Mouse (Mus musculus) monocyte, adult 2 months (primary cell): ENCODE data around the gene Ada.
"Not testable (repeated sequence)": the region's sequence is repeated elsewhere in the genome, so short reads cannot be mapped to it uniquely, and the experiment has no call there.

Source experiments
- DNase-seq, 2 experiments: peaks; one replicate each; pipeline ENCODE4 v3.0.0; 2022; ENCODE audit warnings: low spot score in 2 of 2, low read depth in 1 of 2

Gene Ada

DNA sequence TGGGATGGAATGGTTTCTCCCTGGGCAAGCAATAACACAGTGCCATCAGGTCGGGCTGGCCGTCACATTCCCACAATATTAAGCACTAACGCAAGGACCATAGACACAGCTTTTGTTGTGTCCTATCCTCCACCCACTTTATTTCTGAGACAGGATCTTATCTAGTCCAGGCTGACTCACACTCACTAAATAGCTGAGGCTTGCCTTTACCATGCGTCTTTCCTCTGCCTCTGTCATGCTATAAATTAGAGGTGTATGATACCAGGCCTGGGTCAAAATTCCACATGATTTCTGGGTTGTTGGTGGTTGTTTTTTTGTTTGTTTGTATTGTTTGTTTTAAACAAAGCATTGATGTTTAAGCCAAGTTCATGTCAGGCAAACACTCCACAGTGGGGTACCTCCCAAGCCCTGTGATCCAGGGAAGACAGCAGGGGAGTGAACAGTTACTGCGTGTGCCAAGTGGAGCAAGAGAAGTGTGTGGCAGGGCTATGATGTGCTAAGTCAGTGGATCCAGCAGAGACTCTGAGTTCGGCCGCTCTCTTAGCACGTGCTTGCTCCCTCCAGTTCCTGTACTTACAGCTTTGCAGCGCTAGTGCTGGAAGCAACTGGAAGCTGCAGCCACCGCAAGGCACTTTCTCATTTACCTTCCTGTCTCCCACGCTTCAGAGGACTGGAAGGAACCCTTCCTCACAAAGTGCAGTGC, 50.8 kb downstream of the Ada start:
- DNase-seq: no peak

DNA sequence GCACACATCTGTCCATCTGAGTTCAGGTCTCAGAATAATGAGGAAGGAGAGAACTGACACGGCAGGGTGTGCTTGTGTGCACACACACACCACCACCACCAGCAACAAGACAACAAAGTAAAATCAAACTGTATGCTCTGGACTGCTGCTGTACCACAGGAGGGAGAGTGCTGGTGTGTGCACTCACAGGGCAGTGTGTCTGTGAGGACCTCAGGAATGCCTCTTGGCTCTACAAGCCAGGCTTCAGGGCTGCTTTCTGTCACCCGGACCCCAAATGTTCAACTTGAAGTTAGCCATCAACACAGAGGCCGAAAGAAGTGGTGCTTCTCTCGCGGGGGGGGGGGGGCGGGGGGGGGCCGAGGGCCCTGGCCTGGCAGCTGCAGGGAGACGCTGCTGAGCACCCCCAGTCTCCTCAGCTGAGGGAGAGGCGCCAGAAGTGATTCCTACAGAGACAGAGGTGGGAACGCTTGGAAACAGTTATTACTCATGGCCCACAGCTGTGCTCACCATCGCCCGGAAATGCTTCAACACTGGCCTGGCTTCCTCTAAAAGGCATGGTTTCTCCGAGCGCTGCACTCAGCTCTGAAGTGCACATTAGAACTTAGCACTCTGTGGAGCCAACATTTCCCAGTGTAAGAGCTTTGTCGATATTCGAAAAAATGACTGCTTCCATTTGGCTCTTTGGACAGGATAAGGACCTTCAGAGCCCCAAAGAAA, 52.1 kb downstream of the Ada start:
- DNase-seq: no peak

DNA sequence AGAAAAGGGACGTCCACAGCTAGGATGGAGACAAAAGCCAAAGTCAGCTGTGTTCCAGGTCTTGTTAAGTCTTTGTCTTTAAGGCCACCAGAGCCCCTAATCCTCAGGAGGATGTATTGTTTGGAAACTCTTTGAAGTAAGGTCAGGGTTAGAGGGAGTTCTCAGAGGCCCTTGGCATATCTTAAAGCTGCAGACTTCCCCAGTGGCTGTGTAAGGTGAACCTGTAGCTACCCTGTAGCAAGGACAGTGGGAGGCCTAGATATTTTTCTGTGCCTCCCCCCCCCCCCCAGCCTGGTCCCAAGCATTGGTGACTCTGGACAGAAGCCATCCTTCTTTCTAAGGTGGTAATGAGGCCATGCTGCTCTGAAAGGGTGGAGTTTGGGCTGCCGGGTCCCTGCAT, 53.3 kb downstream of the Ada start:
- no peak for DNase-seq

DNA sequence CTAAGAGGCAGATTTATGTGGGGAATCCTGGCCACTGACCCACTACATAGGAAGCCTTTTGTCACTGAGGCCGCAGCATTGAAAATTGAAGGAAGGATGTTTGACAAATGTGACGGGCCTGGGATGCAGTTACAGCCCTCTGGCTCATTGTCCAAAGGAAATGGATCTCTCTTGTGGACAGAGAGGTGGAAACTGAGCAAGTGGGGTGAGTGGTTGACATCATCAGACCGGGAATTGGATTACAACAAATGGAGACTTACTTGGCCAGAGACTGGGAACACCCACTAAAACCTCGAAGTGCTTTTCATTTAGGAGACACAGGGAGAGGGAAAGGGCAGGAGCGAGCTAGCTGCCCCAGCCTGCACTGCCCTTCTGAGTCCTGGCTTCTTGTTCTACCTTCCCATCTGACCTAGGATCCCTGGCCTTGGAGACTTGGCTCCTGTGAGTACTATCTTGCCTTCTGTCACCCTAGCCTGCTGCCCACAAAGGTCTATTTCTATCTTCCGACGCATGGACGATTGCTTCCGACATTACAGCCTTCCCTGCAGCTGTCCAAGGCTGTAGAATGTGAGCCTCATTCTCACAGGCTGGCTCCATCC, 56.2 kb downstream of the Ada start:
- DNase-seq: no peak

DNA sequence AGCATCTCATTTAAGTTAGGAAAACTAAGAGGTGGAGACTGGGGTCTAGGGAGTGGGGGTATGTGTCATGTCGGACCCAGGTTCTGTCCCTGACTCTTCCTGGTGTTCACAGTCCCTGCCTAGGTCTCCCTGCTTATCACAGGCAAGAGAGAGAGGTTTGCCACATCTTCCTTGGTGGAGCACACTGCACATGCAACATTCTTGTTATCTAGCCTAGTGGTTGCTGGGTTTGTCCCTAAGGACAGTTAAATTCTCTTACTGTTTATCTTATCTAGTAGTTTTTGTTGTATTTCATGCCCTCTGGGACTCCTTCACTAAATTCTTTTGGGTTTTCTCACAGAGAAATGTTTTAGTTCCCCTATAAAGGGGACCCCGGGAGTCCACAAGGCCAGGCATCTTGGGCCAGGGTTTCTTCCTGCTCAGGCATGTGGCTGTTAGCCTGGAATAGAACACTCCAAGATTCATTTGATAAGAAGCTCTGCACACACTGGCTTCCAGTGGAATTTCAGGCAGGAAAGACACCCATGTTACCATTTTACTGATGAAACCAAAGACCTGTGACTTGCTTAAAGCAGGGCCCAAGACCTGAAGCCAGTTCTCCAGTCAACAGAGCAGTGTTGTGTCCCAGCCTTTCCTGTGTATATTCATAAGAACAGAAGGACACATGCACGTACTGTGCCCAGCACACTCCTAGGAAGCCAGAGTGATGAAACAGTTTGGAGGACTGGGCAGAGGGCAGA, 57.0 kb downstream of the Ada start:
- no peak for DNase-seq

DNA sequence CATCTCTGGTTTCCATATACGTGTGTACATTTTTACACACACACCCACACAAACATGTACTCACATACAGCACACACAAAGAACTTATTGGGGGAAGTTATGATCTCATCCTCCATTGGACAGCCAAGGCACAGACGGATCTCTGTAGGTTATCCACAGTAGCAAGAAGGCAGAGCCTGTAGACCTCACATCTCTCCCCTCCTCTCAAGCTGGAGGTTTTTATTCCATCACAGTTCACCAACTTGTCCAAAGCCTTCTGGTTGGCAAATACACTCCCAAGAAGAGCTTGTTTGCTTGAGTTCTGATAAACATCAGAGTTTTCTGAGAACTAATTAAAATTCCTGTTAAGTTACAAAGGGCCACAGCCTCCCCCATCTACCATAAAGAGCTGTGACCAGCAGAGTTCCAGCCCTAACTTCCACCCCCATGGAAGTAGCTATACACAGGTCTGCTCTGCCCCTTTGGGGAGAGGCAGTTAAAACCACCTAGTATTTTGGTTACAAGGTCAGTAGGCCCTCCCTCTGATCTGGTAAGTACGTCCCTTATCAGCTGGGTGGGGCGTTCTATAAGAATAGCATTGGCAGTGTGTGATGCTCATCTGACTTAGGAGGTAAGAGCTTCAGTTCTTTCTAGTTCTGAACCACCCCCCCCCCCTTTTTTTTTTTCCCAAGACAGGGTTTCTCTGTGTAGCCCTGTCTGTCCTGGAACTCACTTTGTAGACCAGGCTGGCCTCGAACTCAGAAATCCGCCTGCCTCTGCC, 58.0 kb downstream of the Ada start:
- DNase-seq: no peak

DNA sequence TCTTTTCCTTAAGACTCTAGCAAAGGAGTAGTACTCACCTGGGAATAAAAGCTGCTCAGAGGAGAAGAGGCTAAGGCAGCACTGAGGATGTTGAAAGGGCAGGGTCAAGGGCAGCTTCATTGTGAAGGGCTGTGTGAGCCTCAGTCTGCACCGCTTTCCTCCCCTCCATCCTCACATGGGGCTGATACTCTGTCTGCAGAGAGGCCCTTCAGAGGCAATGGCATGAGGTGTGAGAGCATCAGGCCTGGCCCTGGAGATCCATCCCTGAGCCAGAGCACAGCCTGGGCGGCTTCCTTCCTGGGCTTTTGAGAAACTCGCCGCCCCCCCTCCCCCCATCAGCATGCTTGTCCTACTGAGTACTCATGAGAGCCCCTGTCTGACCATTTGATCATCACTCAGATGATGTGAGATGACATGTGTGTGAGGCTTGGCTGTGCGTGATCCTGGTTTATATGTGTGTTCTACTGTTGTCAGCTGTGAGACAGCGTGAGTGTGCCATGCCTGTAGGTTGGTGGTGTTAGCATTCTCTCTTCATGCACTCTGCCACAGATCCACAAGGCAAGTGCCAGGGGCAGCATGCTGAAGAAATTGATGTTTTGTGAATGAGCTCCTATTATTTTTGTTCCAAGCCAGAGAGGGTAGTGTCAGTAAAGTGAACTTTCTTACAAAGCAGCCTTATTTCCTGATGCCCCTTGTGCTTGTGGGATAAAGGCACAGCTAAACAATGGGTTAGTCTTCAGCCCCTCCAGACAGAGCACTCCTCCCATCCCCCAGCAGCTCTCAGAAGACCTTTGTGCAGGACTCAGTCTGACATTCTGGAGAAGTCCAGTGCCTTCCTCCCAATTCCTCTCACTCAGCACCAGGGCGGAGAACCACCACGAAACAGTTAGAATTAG, 59.4 kb downstream of the Ada start:
- no peak for DNase-seq

DNA sequence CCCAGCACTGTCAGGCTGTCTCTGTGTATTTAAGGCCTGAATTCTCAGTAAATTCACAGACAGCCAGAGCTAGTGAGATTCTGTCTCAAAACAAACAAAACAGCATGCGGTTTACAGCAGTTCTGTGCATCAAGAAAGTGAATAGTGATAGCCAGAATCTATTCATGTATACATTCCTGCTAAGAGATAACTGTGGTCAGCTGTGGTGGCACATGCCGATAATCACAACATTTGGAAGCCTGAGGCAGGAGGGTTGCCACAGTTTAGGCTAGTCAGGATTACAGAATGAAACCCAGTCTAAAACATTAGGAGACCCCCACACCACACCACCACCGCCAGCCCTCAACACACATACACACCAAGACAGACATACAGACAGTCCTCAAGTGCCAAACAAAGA, 60.3 kb downstream of the Ada start:
- no peak for DNase-seq

DNA sequence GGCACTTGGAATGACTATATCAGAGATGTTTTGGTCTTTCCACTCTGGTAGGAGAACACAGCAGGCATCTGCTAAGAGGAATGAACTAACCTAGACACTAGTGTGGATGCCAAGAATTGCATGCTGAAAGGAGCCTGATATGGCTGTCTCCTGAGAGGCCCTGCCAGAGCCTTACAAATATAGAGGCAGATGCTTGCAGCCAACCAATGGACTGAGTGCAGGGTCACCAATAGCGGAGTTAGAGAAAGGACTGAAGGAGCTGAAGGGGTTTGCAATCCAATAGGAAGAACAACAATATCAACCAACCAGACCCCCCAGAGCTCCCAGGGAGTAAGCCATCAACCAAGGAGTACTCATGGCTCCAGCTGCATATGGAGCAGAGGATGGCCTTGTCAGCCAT, 61.7 kb downstream of the Ada start:
- DNase-seq: not testable (repeated sequence)

DNA sequence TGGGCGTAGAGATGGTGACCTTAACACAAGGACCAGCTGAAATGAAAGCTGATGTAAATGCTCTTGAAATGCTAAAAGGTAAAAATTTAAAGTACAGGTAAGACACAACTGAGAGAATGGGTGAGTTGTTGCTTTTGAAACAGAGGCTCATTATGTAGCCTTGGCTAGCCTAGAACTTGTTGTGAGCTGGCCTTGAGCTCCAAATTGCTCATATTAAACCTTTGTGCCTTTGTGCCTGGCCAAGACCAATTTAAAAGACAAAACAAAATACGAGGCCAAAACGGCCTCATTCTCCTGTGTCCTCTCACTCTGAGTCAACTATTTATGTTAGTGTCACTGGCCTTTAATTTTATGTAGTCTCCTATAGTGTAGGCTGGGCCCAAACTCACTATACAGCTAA, 63.2 kb downstream of the Ada start:
- DNase-seq: no peak

DNA sequence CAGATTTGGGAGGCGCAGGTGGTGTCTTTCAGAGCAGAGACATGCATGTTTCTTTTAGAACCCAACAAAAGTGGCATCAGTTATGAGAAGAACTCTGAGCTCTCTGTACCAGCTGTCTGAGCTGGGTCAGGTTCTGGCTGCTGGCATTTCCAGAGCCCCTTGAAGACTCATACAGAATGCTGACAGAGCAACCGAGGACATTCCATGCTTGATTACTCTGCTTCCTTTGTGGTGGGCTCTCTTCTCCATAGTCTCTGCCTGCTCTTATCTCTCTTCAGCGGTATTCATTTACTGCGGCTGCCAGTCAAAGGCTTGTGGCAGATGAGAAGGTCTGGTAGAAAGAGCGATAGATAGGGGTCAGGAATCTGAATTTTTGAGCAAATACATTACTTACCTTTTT, 63.8 kb downstream of the Ada start:
- DNase-seq: no peak

DNA sequence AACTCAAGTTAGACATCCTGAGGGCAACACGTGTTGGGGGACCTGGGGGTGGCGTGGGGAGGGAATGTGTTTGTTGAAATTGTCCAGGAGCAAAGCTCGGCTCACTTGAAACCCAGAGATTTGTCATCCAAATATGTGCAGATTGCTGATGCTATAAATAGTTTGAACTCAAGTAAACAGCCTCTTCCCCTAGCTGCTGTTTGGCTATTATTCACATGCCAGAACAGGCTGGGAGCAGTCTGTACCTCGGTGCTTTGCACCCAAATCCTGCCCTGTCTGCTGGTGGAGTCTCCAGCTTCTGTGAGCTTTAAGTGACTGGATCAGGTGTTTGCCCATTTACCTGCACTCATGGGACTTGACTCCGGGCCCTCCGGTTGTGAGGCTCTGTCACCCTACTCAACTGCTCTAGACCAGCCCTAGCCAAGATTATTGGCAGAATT, 64.3 kb downstream of the Ada start:
- no peak for DNase-seq

DNA sequence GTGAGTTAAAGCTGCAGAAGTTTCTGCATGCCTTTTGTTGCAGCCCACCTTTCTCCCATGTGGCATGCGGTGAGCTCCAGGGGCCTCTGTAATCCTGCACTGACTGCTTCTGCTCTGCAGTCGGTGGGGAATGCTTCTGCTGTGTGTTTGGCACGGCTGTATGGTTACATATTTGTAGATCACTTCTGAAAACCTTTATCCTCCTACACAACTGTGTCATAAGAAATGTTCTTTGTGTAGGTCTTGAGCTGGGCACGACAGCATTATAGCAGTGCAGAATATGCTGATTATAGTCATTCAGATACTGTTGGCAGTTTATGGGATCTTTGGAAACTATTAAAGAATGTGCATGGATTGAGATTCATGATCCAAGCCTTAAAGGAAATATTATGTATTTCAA, 64.8 kb downstream of the Ada start:
- no peak for DNase-seq

DNA sequence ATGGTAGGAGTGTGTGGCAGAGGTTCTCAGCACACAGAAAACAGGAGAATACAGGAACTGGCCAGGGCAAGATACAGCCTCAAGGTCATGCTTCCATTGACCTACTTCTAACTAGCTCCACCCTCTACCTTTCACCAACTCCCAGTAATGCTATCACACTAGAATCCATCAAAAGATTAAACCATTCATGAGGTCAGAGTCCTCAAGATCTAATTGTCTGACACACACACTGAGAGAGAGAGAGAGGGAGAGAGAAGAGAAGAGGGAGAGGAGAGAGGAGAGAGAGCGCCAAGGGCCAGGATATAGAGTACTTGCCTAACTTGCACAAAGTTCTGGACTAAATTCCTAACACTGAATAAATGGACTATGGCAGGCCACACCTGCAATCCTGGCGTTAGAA, 67.7 kb downstream of the Ada start:
- DNase-seq: no peak

DNA sequence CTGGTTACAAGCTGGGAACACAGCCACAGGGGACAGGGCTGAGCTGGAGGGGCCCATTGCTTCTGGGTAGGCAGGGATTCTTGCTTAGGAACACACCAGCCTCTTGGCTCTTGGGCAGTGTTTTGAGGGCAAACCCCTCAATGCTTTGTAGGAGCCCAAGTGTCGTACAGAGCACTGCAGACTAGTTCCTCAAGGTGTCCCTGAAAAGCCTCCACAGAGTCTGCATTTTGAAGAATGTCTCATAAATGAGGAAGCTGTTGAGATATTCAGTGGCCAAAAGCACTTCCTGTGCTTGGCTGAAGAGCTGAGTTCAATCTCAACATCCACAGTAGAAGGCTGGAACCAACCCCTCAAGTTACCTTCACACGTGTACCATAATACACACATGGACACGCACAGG, 73.3 kb downstream of the Ada start:
- DNase-seq: peak; percentile 9 to 19
